ENCODE assay signal across 1 mouse cellular context in the genomic region with DNA sequence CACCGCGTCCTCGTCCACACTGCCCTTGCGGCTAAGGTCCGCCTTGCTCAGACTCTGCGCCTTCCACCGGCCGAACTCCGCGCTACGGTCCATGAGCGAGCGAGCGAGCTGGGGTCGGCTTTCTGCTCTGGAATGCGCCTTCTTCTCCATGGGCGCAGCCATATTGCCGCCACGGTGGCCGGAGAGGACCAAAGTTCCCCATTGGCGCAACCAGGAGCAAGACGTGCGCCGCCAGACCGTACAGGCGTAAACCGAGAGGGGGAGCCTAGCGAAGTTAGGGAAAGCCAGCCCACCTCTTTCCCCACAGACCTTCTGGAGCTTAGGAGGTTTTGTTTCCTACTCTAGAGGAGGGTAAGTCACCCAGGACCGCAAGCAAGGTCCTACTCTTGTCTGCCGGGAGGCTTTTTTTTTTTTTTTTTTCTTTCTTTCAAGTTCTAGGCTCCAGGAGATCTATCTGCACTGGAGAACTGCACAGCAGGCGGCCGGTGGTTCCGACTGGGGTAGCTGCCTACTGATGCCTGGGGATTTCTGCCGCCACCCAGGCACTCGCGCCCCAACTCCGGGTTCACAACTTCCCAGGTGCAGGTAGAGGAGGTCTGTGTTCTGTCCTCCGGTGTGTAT.
TF ChIP-seq lines count a peak whose summit lies in the region.

A gene (minus strand): TSS at position 171 of the 621 bp plus-strand sequence.

TF ChIP-seq in myocyte, 11 proteins besides CTCF, POLR2A, EP300 and RAD21 (continued from another document):
- TF ChIP-seq CEBPB (IDR thresholded peaks at IDR 0.05; ENCODE audit: insufficient read depth, poor library complexity, severe bottlenecking) (peak; percentile 42; the same call in 1 of the 2 replicates), E2F4 (IDR thresholded peaks at IDR 0.05; ENCODE audit: insufficient read depth) (no peak), SRF (IDR thresholded peaks at IDR 0.05; ENCODE audit: control insufficient read depth, insufficient read length, low read depth) (no peak), TCF3 (IDR thresholded peaks at IDR 0.05; ENCODE audit: insufficient read length, low read depth) (no peak), POLR2AphosphoS2 (IDR thresholded peaks at IDR 0.05; ENCODE audit: insufficient read length, low read depth) (peak; percentile 39), MAX (IDR thresholded peaks at IDR 0.05; ENCODE audit: low read depth) (no peak)
